In the genomic region with DNA sequence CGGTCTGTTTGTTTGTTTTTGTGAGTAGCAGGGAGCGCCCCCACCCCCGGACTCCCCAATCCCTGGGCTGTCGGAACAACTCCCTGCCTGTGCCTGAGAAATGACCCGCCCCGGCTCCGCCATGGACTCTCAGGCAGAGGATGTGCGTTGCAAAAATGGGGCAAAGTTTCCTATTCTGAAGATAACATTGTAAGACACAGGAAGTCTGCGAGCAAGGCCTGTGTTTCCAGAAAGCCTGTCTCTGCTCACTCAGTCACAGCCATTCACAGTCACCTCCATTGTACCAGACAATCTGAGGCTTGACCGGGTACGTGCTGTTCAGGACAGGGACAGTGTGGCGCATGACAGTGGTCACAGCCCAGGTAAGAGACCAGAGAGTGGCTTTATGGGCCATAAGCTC, we compare ENCODE assay signal across 11 mouse cellular contexts. TPM values are rescaled to one million over a fixed set of nuclear protein-coding genes. Genes with fewer than 3 reads are reported as not detected.
DNase-seq lines count a peak whose midpoint lies in the region; ATAC-seq and TF ChIP-seq lines count a peak whose summit lies in the region.
"Had no signal": no experiment of that assay in that cellular context is flagged by ENCODE, and none has a peak within 500 bp of the region (broad histone marks: within the 10 kb centered on the region; RNA-seq: fewer than 3 reads in every experiment).

No protein-coding gene starts in this region.

- H3K27ac ChIP-seq in layer of hippocampus, adult 2 months: peak overlapping the region; percentile 11; the same call in 1 of the 2 replicates
- H3K27ac ChIP-seq in heart, embryonic 16.5 days (ENCODE audit: low read length): peak overlapping the region; percentile 86
- H3K27ac ChIP-seq in small intestine, adult 2 months (ENCODE audit: insufficient read depth, low read depth, low read length): peak overlapping the region; percentile 63

- no peak for TF ChIP-seq CTCF in layer of hippocampus, adult 2 months (conservative IDR thresholded peaks at IDR 0.05)
- TF ChIP-seq CTCF in small intestine, adult 2 months (IDR thresholded peaks at IDR 0.05; ENCODE audit: extremely low read depth, insufficient read length, insufficient replicate concordance, low read depth, low read length): no peak

- H3K36me3 ChIP-seq in heart, embryonic 16.5 days (ENCODE audit: control insufficient read depth, insufficient read depth): no peaks in the 10 kb centered on the region
- 0 out of 2 replicates have a peak, but pooled peaks cover 2% of the 10 kb centered on the region for H3K36me3 ChIP-seq in small intestine, adult 2 months (ENCODE audit: control insufficient read depth, insufficient read depth, low read length)

- no peak for TF ChIP-seq POLR2A in small intestine, adult 2 months (IDR thresholded peaks at IDR 0.05; ENCODE audit: low read depth, low read length)

- H3K27me3 ChIP-seq in heart, embryonic 16.5 days (ENCODE audit: control insufficient read depth, insufficient read depth, low read length): no peaks in the 10 kb centered on the region
- no peaks in the 10 kb centered on the region for H3K27me3 ChIP-seq in small intestine, adult 2 months (ENCODE audit: control insufficient read depth, insufficient read depth, low read length)
- H3K27me3 ChIP-seq: CH12.LX had no signal

- peaks cover 93% of the 10 kb centered on the region for H3K4me1 ChIP-seq in heart, embryonic 16.5 days (ENCODE audit: control insufficient read depth, insufficient read depth, low read length)
- H3K4me1 ChIP-seq in small intestine, adult 2 months (ENCODE audit: control insufficient read depth, insufficient read depth, insufficient read length, low read length): peaks cover 22% of the 10 kb centered on the region; the same call in 1 of the 2 replicates

- ATAC-seq in heart, embryonic 16.5 days (replicated peaks; ENCODE audit: extremely low read depth, insufficient read depth, low FRiP score): no peak

- H3K4me2 ChIP-seq in heart, embryonic 16.5 days (ENCODE audit: low read depth, low read length): no peak overlapping the region; the same call in 1 of the 2 replicates
- H3K4me2 ChIP-seq: midbrain, embryonic 11.5 days had no signal

- peak overlapping the region; percentile 37 for H3K9ac ChIP-seq in heart, embryonic 16.5 days (ENCODE audit: low read length)

- DNase-seq in layer of hippocampus, adult 2 months (ENCODE audit: low spot score in 2 of 2): no peak
- no peak for DNase-seq in layer of hippocampus, postnatal 10 days (ENCODE audit: low spot score in 2 of 2)
- peak; percentile 57 to 80 for DNase-seq in kidney, postnatal 25 days
- no peak for DNase-seq in c-Kit-positive CD71-positive TER-119-positive erythroid progenitor cells, embryonic 14.5 days (ENCODE audit: low spot score)
- DNase-seq in spleen, adult 12 weeks (ENCODE audit: low spot score): no peak
- no peak for DNase-seq in spleen, postnatal 36 days (ENCODE audit: low spot score in 2 of 2)
- DNase-seq: right cerebral cortex, postnatal 25 days had no signal

- 51% methylated on average over 12 of the region's 12 CpGs for WGBS in heart, embryonic 16.5 days
- 40% methylated on average over 12 of the region's 12 CpGs for WGBS in small intestine, adult 2 months

- no peaks in the 10 kb centered on the region for H3K9me3 ChIP-seq in heart, embryonic 16.5 days (replicated peaks; ENCODE audit: control insufficient read depth, low read length)

- no peak overlapping the region for H3K4me3 ChIP-seq in layer of hippocampus, adult 2 months
- no peak overlapping the region for H3K4me3 ChIP-seq in heart, embryonic 16.5 days (ENCODE audit: low read length)
- H3K4me3 ChIP-seq in small intestine, adult 2 months (ENCODE audit: low read depth, low read length): no peak overlapping the region

RNA-seq across cellular contexts. Expression of a gene that starts 51.5 kb away (rescaled TPM):
- 1 to 10 TPM; 2.1 to 2.3 TPM for total RNA-seq in layer of hippocampus, adult 2 months (2021)
- total RNA-seq in layer of hippocampus, postnatal 10 days (2021): 1 to 10 TPM; 1.7 to 3.7 TPM
- polyA plus RNA-seq in heart, embryonic 16.5 days (2015; fragmentation: Nextera tagmentation; extraction: Ambion mirVana): 12.8 and 13.7 TPM in 2 replicates
- polyA plus RNA-seq in small intestine, adult 2 months (2012; rRNA removed): 45.7 and 90.4 TPM in 2 replicates
- total RNA-seq: CH12.LX had no signal

Comparison
In these comparisons a context has a peak if more than half of its experiments do, and no peak if none do; other contexts are left out.
1. DNase-seq: peak in kidney, postnatal 25 days (2 of 2); none in layer of hippocampus, adult 2 months (0 of 2), layer of hippocampus, postnatal 10 days (0 of 2), c-Kit-positive CD71-positive TER-119-positive erythroid progenitor cells, embryonic 14.5 days (single experiment), spleen, adult 12 weeks (single experiment) and spleen, postnatal 36 days (0 of 2).
2. H3K27ac ChIP-seq: peak in every context shown above with its lines; median percentile 86 in heart, embryonic 16.5 days; 63 in small intestine, adult 2 months; 11 in layer of hippocampus, adult 2 months.